Mouse (Mus musculus): ENCODE measurements around the gene Trpc7. TPM values are rescaled to one million over a fixed set of nuclear protein-coding genes. Genes with fewer than 3 reads are reported as not detected.

The Trpc7 gene
- polyA plus RNA-seq, 1 experiment: not detected

- no peaks in the 10 kb centered on the region for H3K36me3 ChIP-seq (ENCODE audit: control insufficient read depth)
- peaks cover 37% of the 10 kb centered on the region for H3K9me3 ChIP-seq (ENCODE audit: control insufficient read depth, low read length)
- no peak overlapping the region for H3K4me3 ChIP-seq (replicated peaks)
- no peak for TF ChIP-seq GATA1 (IDR thresholded peaks at IDR 0.05; ENCODE audit: low read length)
- no peak for TF ChIP-seq TAL1 (IDR thresholded peaks at IDR 0.05; ENCODE audit: low read length)
- no peaks in the 10 kb centered on the region for H3K27me3 ChIP-seq (ENCODE audit: control insufficient read depth)
- H3K4me1 ChIP-seq (ENCODE audit: control insufficient read depth): no peaks in the 10 kb centered on the region
Measured at GRCm38 (mm10) chr13:56889888-56890287, 5.9 kb downstream of the Trpc7 start.

- Histone ChIP-seq H3K9me3 (ENCODE audit: control insufficient read depth, low read length) (peaks cover 43% of the 10 kb centered on the region), H3K4me3 (replicated peaks) (no peak overlapping the region)
- no peak for TF ChIP-seq GATA1 (IDR thresholded peaks at IDR 0.05; ENCODE audit: low read length)
- no peak for TF ChIP-seq TAL1 (IDR thresholded peaks at IDR 0.05; ENCODE audit: low read length)
Measured at GRCm38 (mm10) chr13:56882931-56883330, 12.9 kb downstream of the Trpc7 start.

GRCm38 (mm10) chr13:56864567-56864966, 31.2 kb downstream of the Trpc7 start:
- H3K4me1 ChIP-seq (ENCODE audit: control insufficient read depth): no peaks in the 10 kb centered on the region
- no peak overlapping the region for H3K4me3 ChIP-seq (replicated peaks)
- H3K36me3 ChIP-seq (ENCODE audit: control insufficient read depth): no peaks in the 10 kb centered on the region
- TF ChIP-seq GATA1 (IDR thresholded peaks at IDR 0.05; ENCODE audit: low read length) (no peak), TAL1 (IDR thresholded peaks at IDR 0.05; ENCODE audit: low read length) (no peak)
- peaks cover 28% of the 10 kb centered on the region for H3K9me3 ChIP-seq (ENCODE audit: control insufficient read depth, low read length)
- no peaks in the 10 kb centered on the region for H3K27me3 ChIP-seq (ENCODE audit: control insufficient read depth)

More at GRCm38 (mm10) chr13:56882931-56883330, 12.9 kb downstream of the Trpc7 start:
- Histone ChIP-seq H3K4me1 (ENCODE audit: control insufficient read depth) (no peaks in the 10 kb centered on the region), H3K27me3 (ENCODE audit: control insufficient read depth) (no peaks in the 10 kb centered on the region), H3K36me3 (ENCODE audit: control insufficient read depth) (no peaks in the 10 kb centered on the region)

GRCm38 (mm10) chr13:56862011-56862410, 33.8 kb downstream of the Trpc7 start:
- Histone ChIP-seq H3K4me3 (replicated peaks) (no peak overlapping the region), H3K27me3 (ENCODE audit: control insufficient read depth) (no peaks in the 10 kb centered on the region), H3K36me3 (ENCODE audit: control insufficient read depth) (no peaks in the 10 kb centered on the region), H3K9me3 (ENCODE audit: control insufficient read depth, low read length) (peaks cover 24% of the 10 kb centered on the region), H3K4me1 (ENCODE audit: control insufficient read depth) (no peaks in the 10 kb centered on the region)
- TF ChIP-seq GATA1 (IDR thresholded peaks at IDR 0.05; ENCODE audit: low read length): no peak
- no peak for TF ChIP-seq TAL1 (IDR thresholded peaks at IDR 0.05; ENCODE audit: low read length)

GRCm38 (mm10) chr13:56854506-56854905, 41.3 kb downstream of the Trpc7 start:
- H3K36me3 ChIP-seq (ENCODE audit: control insufficient read depth): no peaks in the 10 kb centered on the region
- no peak overlapping the region for H3K4me3 ChIP-seq (replicated peaks)
- TF ChIP-seq GATA1 (IDR thresholded peaks at IDR 0.05; ENCODE audit: low read length) (no peak), TAL1 (IDR thresholded peaks at IDR 0.05; ENCODE audit: low read length) (no peak)
- no peaks in the 10 kb centered on the region for H3K27me3 ChIP-seq (ENCODE audit: control insufficient read depth)
- H3K4me1 ChIP-seq (ENCODE audit: control insufficient read depth): no peaks in the 10 kb centered on the region
- H3K9me3 ChIP-seq (ENCODE audit: control insufficient read depth, low read length): peaks cover 2% of the 10 kb centered on the region; the same call in 1 of the 2 replicates

- H3K4me1 ChIP-seq (ENCODE audit: control insufficient read depth): no peaks in the 10 kb centered on the region
- no peaks in the 10 kb centered on the region for H3K36me3 ChIP-seq (ENCODE audit: control insufficient read depth)
- H3K27me3 ChIP-seq (ENCODE audit: control insufficient read depth): no peaks in the 10 kb centered on the region
- TF ChIP-seq GATA1 (IDR thresholded peaks at IDR 0.05; ENCODE audit: low read length): no peak
- TF ChIP-seq TAL1 (IDR thresholded peaks at IDR 0.05; ENCODE audit: low read length): no peak
- H3K9me3 ChIP-seq (ENCODE audit: control insufficient read depth, low read length): no peaks in the 10 kb centered on the region
- no peak overlapping the region for H3K4me3 ChIP-seq (replicated peaks)
Measured at GRCm38 (mm10) chr13:56853436-56853835, 42.4 kb downstream of the Trpc7 start.

GRCm38 (mm10) chr13:56845866-56846265, 49.9 kb downstream of the Trpc7 start:
- no peaks in the 10 kb centered on the region for H3K9me3 ChIP-seq (ENCODE audit: control insufficient read depth, low read length)
- no peaks in the 10 kb centered on the region for H3K36me3 ChIP-seq (ENCODE audit: control insufficient read depth)
- H3K4me3 ChIP-seq (replicated peaks): no peak overlapping the region
- H3K4me1 ChIP-seq (ENCODE audit: control insufficient read depth): no peaks in the 10 kb centered on the region
- H3K27me3 ChIP-seq (ENCODE audit: control insufficient read depth): no peaks in the 10 kb centered on the region
- no peak for TF ChIP-seq TAL1 (IDR thresholded peaks at IDR 0.05; ENCODE audit: low read length)
- no peak for TF ChIP-seq GATA1 (IDR thresholded peaks at IDR 0.05; ENCODE audit: low read length)

GRCm38 (mm10) chr13:56815471-56815870, 80.3 kb downstream of the Trpc7 start:
- H3K9me3 ChIP-seq (ENCODE audit: control insufficient read depth, low read length): no peaks in the 10 kb centered on the region; the same call in 1 of the 2 replicates

GRCm38 (mm10) chr13:56806776-56807490, 88.9 kb downstream of the Trpc7 start:
- Histone ChIP-seq H3K27me3 (ENCODE audit: control insufficient read depth) (no peaks in the 10 kb centered on the region), H3K4me3 (replicated peaks) (no peak overlapping the region), H3K36me3 (ENCODE audit: control insufficient read depth) (no peaks in the 10 kb centered on the region), H3K9me3 (ENCODE audit: control insufficient read depth, low read length) (no peaks in the 10 kb centered on the region), H3K4me1 (ENCODE audit: control insufficient read depth) (no peaks in the 10 kb centered on the region)
- TF ChIP-seq TAL1 (IDR thresholded peaks at IDR 0.05; ENCODE audit: low read length): no peak
- no peak for TF ChIP-seq GATA1 (IDR thresholded peaks at IDR 0.05; ENCODE audit: low read length)

More at GRCm38 (mm10) chr13:56815471-56815870, 80.3 kb downstream of the Trpc7 start:
- Histone ChIP-seq H3K36me3 (ENCODE audit: control insufficient read depth) (no peaks in the 10 kb centered on the region), H3K27me3 (ENCODE audit: control insufficient read depth) (no peaks in the 10 kb centered on the region), H3K4me3 (replicated peaks) (no peak overlapping the region), H3K4me1 (ENCODE audit: control insufficient read depth) (no peaks in the 10 kb centered on the region)
- TF ChIP-seq TAL1 (IDR thresholded peaks at IDR 0.05; ENCODE audit: low read length) (no peak), GATA1 (IDR thresholded peaks at IDR 0.05; ENCODE audit: low read length) (no peak)
